Mouse (Mus musculus) MEL (cell line): ENCODE measurements around the gene B9d1. TPM values are rescaled to one million over a fixed set of nuclear protein-coding genes. Genes with fewer than 3 reads are reported as not detected.

ENCODE experiments used
- DNase-seq: peaks from one replicate; pipeline ENCODE4 v3.0.0; 2011; ENCODE audit warnings: low read depth, low spot score
- H3K27ac ChIP-seq: 2 replicates; pipeline ENCODE4 v1.5.1; 2012; ENCODE audit warnings: low read depth, mild to moderate bottlenecking, control low read depth, low read length, moderate library complexity; ENCODE audit not compliant: control insufficient read depth
- H3K27me3 ChIP-seq, 2 experiments: fragments of 150-350 bp in 1 of 2; sonication (generic) in 1 of 2; 2 replicates each; pipeline ENCODE4 v1.6.1; 2012; ENCODE audit warnings: low read length in 2 of 2, mild to moderate bottlenecking in 2 of 2, improper control_type of control experiment in 1 of 2, moderate library complexity in 1 of 2; ENCODE audit not compliant: insufficient read depth in 2 of 2, control insufficient read depth in 1 of 2
- H3K36me3 ChIP-seq, 2 experiments: 2 replicates each; pipeline ENCODE4 v1.6.1; 2012 to 2014; ENCODE audit warnings: low read length in 2 of 2, improper control_type of control experiment in 1 of 2, inconsistent platforms in 1 of 2, mild to moderate bottlenecking in 1 of 2; ENCODE audit not compliant: insufficient read depth in 2 of 2, control insufficient read depth in 1 of 2
- H3K4me1 ChIP-seq, 2 experiments: fragments of 150-350 bp in 1 of 2; sonication (generic) in 1 of 2; 2 replicates each; pipeline ENCODE4 v1.6.1; 2012; ENCODE audit warnings: low read length in 2 of 2, improper control_type of control experiment in 1 of 2, mild to moderate bottlenecking in 1 of 2; ENCODE audit not compliant: insufficient read depth in 2 of 2, control insufficient read depth in 1 of 2
- H3K4me3 ChIP-seq, 2 experiments: fragments of 150-350 bp in 1 of 2; sonication (generic) in 1 of 2; 2 replicates each; pipeline ENCODE4 v1.5.1; 2012; ENCODE audit warnings: low read depth in 2 of 2, low read length in 2 of 2, mild to moderate bottlenecking in 2 of 2, moderate library complexity in 2 of 2, control low read depth in 1 of 2, improper control_type of control experiment in 1 of 2; ENCODE audit not compliant: control insufficient read depth in 1 of 2, insufficient read depth in 1 of 2
- H3K79me2 ChIP-seq: 2 replicates; pipeline ENCODE4 v1.6.1; 2012; ENCODE audit warnings: mild to moderate bottlenecking, low read length, moderate library complexity; ENCODE audit not compliant: control insufficient read depth, poor library complexity, insufficient read depth
- H3K9ac ChIP-seq: 2 replicates; pipeline ENCODE4 v1.6.1; 2012; ENCODE audit warnings: low read depth, mild to moderate bottlenecking, control low read depth, low read length, moderate library complexity; ENCODE audit not compliant: control insufficient read depth, poor library complexity, severe bottlenecking
- H3K9me3 ChIP-seq: fragments of 150-350 bp; sonication (generic); replicated peaks from 2 replicates; pipeline ENCODE4 v1.6.1; 2012; ENCODE audit warnings: mild to moderate bottlenecking, low read length, improper control_type of control experiment, moderate library complexity; ENCODE audit not compliant: insufficient read depth
- CHD2 ChIP-seq: IDR thresholded peaks from 2 replicates; pipeline ENCODE4 v1.6.1; 2011; ENCODE audit warnings: low read length, improper control_type of control experiment
- ELF1 ChIP-seq: IDR thresholded peaks from 2 replicates; pipeline ENCODE4 v1.6.1; 2014; ENCODE audit warnings: low read depth, mild to moderate bottlenecking, inconsistent platforms, low read length, improper control_type of control experiment, moderate library complexity
- EP300 ChIP-seq, 2 experiments: IDR thresholded peaks; 2 replicates each; pipeline ENCODE4 v1.6.1; 2011; ENCODE audit warnings: improper control_type of control experiment in 2 of 2, low read length in 2 of 2, low read depth in 1 of 2, mild to moderate bottlenecking in 1 of 2
- GATA1 ChIP-seq: IDR thresholded peaks from 2 replicates; pipeline ENCODE4 v1.6.1; 2011; ENCODE audit warnings: low read depth, low read length, improper control_type of control experiment
- KAT2A ChIP-seq: conservative IDR thresholded peaks from 2 replicates; pipeline ENCODE4 v1.6.1; 2012; ENCODE audit warnings: low read depth, low read length, improper control_type of control experiment, inconsistent platforms
- MAFK ChIP-seq: IDR thresholded peaks from 2 replicates; pipeline ENCODE4 v1.6.1; 2011; ENCODE audit warnings: low read depth, mild to moderate bottlenecking, low read length, improper control_type of control experiment, borderline replicate concordance
- MAX ChIP-seq: IDR thresholded peaks from 2 replicates; pipeline ENCODE4 v1.6.1; 2011; ENCODE audit warnings: low read length, improper control_type of control experiment
- MAZ ChIP-seq: IDR thresholded peaks from 2 replicates; pipeline ENCODE4 v1.6.1; 2012; ENCODE audit warnings: low read depth, mild to moderate bottlenecking, inconsistent platforms, low read length, improper control_type of control experiment
- MEF2A ChIP-seq: IDR thresholded peaks from 2 replicates; pipeline ENCODE4 v1.6.1; 2014; ENCODE audit warnings: low read depth, mild to moderate bottlenecking, inconsistent platforms, low read length, improper control_type of control experiment; ENCODE audit not compliant: poor library complexity, insufficient replicate concordance, severe bottlenecking; ENCODE audit errors: extremely low read depth
- MYB ChIP-seq: IDR thresholded peaks from 2 replicates; pipeline ENCODE4 v1.6.1; 2011; ENCODE audit warnings: mild to moderate bottlenecking, low read depth, low read length, improper control_type of control experiment
- NRF1 ChIP-seq: IDR thresholded peaks from 2 replicates; pipeline ENCODE4 v1.6.1; 2014; ENCODE audit warnings: low read depth, mild to moderate bottlenecking, inconsistent platforms, low read length, improper control_type of control experiment, moderate library complexity; ENCODE audit not compliant: poor library complexity, insufficient read depth, severe bottlenecking
- POLR2A ChIP-seq, 2 experiments: IDR thresholded peaks; 2 replicates each; pipeline ENCODE4 v1.6.1; 2011 to 2012; ENCODE audit warnings: low read length in 2 of 2, mild to moderate bottlenecking in 2 of 2, control low read depth in 1 of 2, improper control_type of control experiment in 1 of 2, low read depth in 1 of 2, moderate library complexity in 1 of 2; ENCODE audit not compliant: control insufficient read depth in 1 of 2, insufficient read depth in 1 of 2, poor library complexity in 1 of 2
- POLR2AphosphoS2 ChIP-seq: IDR thresholded peaks from 2 replicates; pipeline ENCODE4 v1.6.1; 2011; ENCODE audit warnings: low read length, improper control_type of control experiment
- POLR2AphosphoS5 ChIP-seq: IDR thresholded peaks from 2 replicates; pipeline ENCODE4 v1.6.1; 2012; ENCODE audit warnings: low read depth, borderline replicate concordance, mild to moderate bottlenecking, inconsistent platforms, low read length, moderate library complexity, mixed read lengths
- TCF12 ChIP-seq: IDR thresholded peaks from 2 replicates; pipeline ENCODE4 v1.6.1; 2014; ENCODE audit warnings: low read depth, mild to moderate bottlenecking, inconsistent platforms, low read length, improper control_type of control experiment, moderate library complexity
- ZC3H11A ChIP-seq: IDR thresholded peaks from 2 replicates; pipeline ENCODE4 v1.6.1; 2012; ENCODE audit warnings: low read depth, mild to moderate bottlenecking, inconsistent platforms, low read length, improper control_type of control experiment
- ZMIZ1 ChIP-seq: IDR thresholded peaks from 2 replicates; pipeline ENCODE4 v1.6.1; 2012; ENCODE audit warnings: low read depth, mild to moderate bottlenecking, inconsistent platforms, low read length, improper control_type of control experiment, moderate library complexity
- ZNF384 ChIP-seq: IDR thresholded peaks from 2 replicates; pipeline ENCODE4 v1.6.1; 2012; ENCODE audit warnings: low read depth, mild to moderate bottlenecking, inconsistent platforms, low read length, improper control_type of control experiment
- polyA plus RNA-seq, 2 experiments: library from polyadenylated mRNA; stranded (reverse) in 1 of 2; unstranded in 1 of 2; fragments of >175 nt in 1 of 2; fragments of >200 nt in 1 of 2; gene quantifications; 2 replicates each; pipeline versions ENCODE4 v1.2.1 to v1.2.4; 2012; ENCODE audit warnings: low replicate concordance in 2 of 2, low read depth in 1 of 2; ENCODE audit not compliant: insufficient read length in 2 of 2, insufficient read depth in 1 of 2, missing spikeins in 1 of 2
- total RNA-seq: library from RNA; depleted of rRNA; stranded (reverse); fragments of 300-350 nt; gene quantifications from 2 replicates; pipeline ENCODE4 v1.2.3, GENCODE M21; 2012

The B9d1 gene
- total and polyA plus RNA-seq, 3 experiments, result 22.5 to 27.2 TPM; not detected in 1

- Histone ChIP-seq H3K27me3 (no peaks in the 10 kb centered on the region; a peak in 1 of 4 replicates), H3K4me3 (no peak within 1 kb of the TSS), H3K9ac (no peak within 1 kb of the TSS), H3K9me3 (no peaks in the 10 kb centered on the region), H3K27ac (no peak within 1 kb of the TSS), H3K79me2 (no peaks in the 10 kb centered on the region), H3K4me1 (0 out of 4 replicates have a peak, but pooled peaks cover 0 to 5% of the 10 kb centered on the region in 2 experiments), H3K36me3 (no peaks in the 10 kb centered on the region)
- no peak for DNase-seq
- TF ChIP-seq POLR2AphosphoS5, result no peak
- no peak for TF ChIP-seq ZNF384
- no peak for TF ChIP-seq CHD2
- TF ChIP-seq MEF2A, result no peak
- TF ChIP-seq ZC3H11A, result no peak
- TF ChIP-seq EP300 (IDR thresholded peaks at IDR 0.05; ENCODE audit: low read depth in 1 of 2, low read length in 2 of 2), result no peak
- no peak for TF ChIP-seq POLR2AphosphoS2
- TF ChIP-seq MAX, result no peak
- no peak for TF ChIP-seq KAT2A
- no peak for TF ChIP-seq MYB
- TF ChIP-seq POLR2A (IDR thresholded peaks at IDR 0.05; ENCODE audit: control insufficient read depth in 1 of 2, insufficient read depth in 1 of 2, low read depth in 1 of 2, low read length in 2 of 2, poor library complexity in 1 of 2), result no peak
- no peak for TF ChIP-seq ZMIZ1
- no peak for TF ChIP-seq NRF1
- no peak for TF ChIP-seq GATA1
- no peak for TF ChIP-seq TCF12
- no peak for TF ChIP-seq MAZ
- TF ChIP-seq MAFK, result no peak
- no peak for TF ChIP-seq ELF1
Observed at GRCm38 (mm10) chr11:61484613-61485540, 20.1 kb upstream of the B9d1 start, which contains the start of gene Mfap4. Gene Mfap4 (plus strand): TSS chr11:61485431.
